Mouse (Mus musculus) bone marrow macrophage, adult 2 months (primary cell): ENCODE data around the gene Scyl3.

Experiments used
- CTCF ChIP-seq: IDR thresholded peaks from 2 replicates; pipeline ENCODE4 v1.5.1; 2012; ENCODE audit warnings: low read depth, mild to moderate bottlenecking, low read length, moderate library complexity
- POLR2A ChIP-seq: IDR thresholded peaks from 2 replicates; pipeline ENCODE4 v1.6.1; 2012; ENCODE audit warnings: mild to moderate bottlenecking, low read depth, low read length, borderline replicate concordance

GRCm38 (mm10) chr1:163889629-163890028, 39.3 kb upstream of the Scyl3 start:
- TF ChIP-seq POLR2A = no peak
- no peak for TF ChIP-seq CTCF
